8 mouse cellular contexts compared by ENCODE assay signal in genomic region chr7:73585114-73586032, GRCm38 (mm10). TPM values are rescaled to one million over a fixed set of nuclear protein-coding genes. Genes with fewer than 3 reads are reported as not detected.
DNase-seq lines count a peak whose midpoint lies in the region; ATAC-seq lines count a peak whose summit lies in the region.

No protein-coding gene starts in this region.

- no peak overlapping the region for H3K4me3 ChIP-seq in heart, embryonic 14.5 days (ENCODE audit: control insufficient read depth in 1 of 2, insufficient read depth in 1 of 2, low read depth in 1 of 2, low read length in 2 of 2)
- no peak overlapping the region for H3K4me3 ChIP-seq in embryonic facial prominence, embryonic 15.5 days (replicated peaks)
- H3K4me3 ChIP-seq in limb, embryonic 13.5 days: no peak overlapping the region

- intact Hi-C loops in heart, postnatal 36 days (cut with DNase I): no loop called here

- H3K27me3 ChIP-seq in heart, embryonic 14.5 days (ENCODE audit: control insufficient read depth, insufficient read depth, low read length): no peaks in the 10 kb centered on the region
- H3K27me3 ChIP-seq in embryonic facial prominence, embryonic 15.5 days: no peaks in the 10 kb centered on the region
- H3K27me3 ChIP-seq in limb, embryonic 13.5 days: no peaks in the 10 kb centered on the region

- peaks cover 40 to 46% of the 10 kb centered on the region in 2 experiments for H3K4me1 ChIP-seq in heart, embryonic 14.5 days (ENCODE audit: control insufficient read depth in 2 of 2, insufficient read depth in 2 of 2, low read length in 2 of 2)
- H3K4me1 ChIP-seq in embryonic facial prominence, embryonic 15.5 days: peaks cover 46% of the 10 kb centered on the region
- peaks cover 61% of the 10 kb centered on the region for H3K4me1 ChIP-seq in limb, embryonic 13.5 days

- DNase-seq in heart, postnatal 36 days: no peak
- DNase-seq in CD4-positive helper T cell, adult 2 months (ENCODE audit: low read depth, low spot score): peak; percentile 26
- DNase-seq in T-cell, adult 2 months (ENCODE audit: low spot score): no peak
- DNase-seq in left cerebral cortex, adult 11 months (ENCODE audit: low spot score): no peak
- DNase-seq in right cerebral cortex, postnatal 10 days (ENCODE audit: low spot score in 2 of 2): no peak

- peak overlapping the region; percentile 94 to 98 for H3K27ac ChIP-seq in heart, embryonic 14.5 days (replicated peaks in 1 of 2; ENCODE audit: control insufficient read depth in 1 of 2, insufficient read depth in 1 of 2, low read depth in 2 of 2, low read length in 2 of 2)
- peak overlapping the region; percentile 95 for H3K27ac ChIP-seq in embryonic facial prominence, embryonic 15.5 days (replicated peaks)
- peak overlapping the region; percentile 93; the same call in 1 of the 2 replicates for H3K27ac ChIP-seq in limb, embryonic 13.5 days

- H3K9me3 ChIP-seq in heart, embryonic 14.5 days (ENCODE audit: control insufficient read depth, low read length): no peaks in the 10 kb centered on the region
- no peaks in the 10 kb centered on the region for H3K9me3 ChIP-seq in embryonic facial prominence, embryonic 15.5 days (replicated peaks)
- H3K9me3 ChIP-seq in limb, embryonic 13.5 days: no peaks in the 10 kb centered on the region

- ATAC-seq in heart, embryonic 14.5 days (ENCODE audit: insufficient number of reproducible peaks, insufficient read depth, low FRiP score, low read depth): no peak
- ATAC-seq in embryonic facial prominence, embryonic 15.5 days (ENCODE audit: insufficient number of reproducible peaks, low FRiP score, low TSS enrichment, low read depth): no peak
- 0 out of 2 replicates have a peak, but pooled peaks have one; percentile 7 for ATAC-seq in limb, embryonic 13.5 days (ENCODE audit: low FRiP score, low read depth)

- peak overlapping the region; percentile 62 for H3K9ac ChIP-seq in heart, embryonic 14.5 days (ENCODE audit: low read length)
- H3K9ac ChIP-seq in embryonic facial prominence, embryonic 15.5 days: no peak overlapping the region
- H3K9ac ChIP-seq in limb, embryonic 13.5 days: no peak overlapping the region

- peak overlapping the region; percentile 53 for H3K4me2 ChIP-seq in heart, embryonic 14.5 days (ENCODE audit: low read length)
- H3K4me2 ChIP-seq in embryonic facial prominence, embryonic 15.5 days (replicated peaks): no peak overlapping the region
- H3K4me2 ChIP-seq in limb, embryonic 13.5 days (replicated peaks): 0 out of 2 replicates have a peak overlapping the region, but pooled peaks have one; percentile 9

- 74% methylated on average over 22 of the region's 22 CpGs for WGBS in heart, embryonic 14.5 days
- 65% methylated on average over 22 of the region's 22 CpGs for WGBS in embryonic facial prominence, embryonic 15.5 days
- 78% methylated on average over 22 of the region's 22 CpGs for WGBS in limb, embryonic 13.5 days

- no peaks in the 10 kb centered on the region for H3K36me3 ChIP-seq in heart, embryonic 14.5 days (ENCODE audit: control insufficient read depth, insufficient read depth, low read length)
- no peaks in the 10 kb centered on the region for H3K36me3 ChIP-seq in embryonic facial prominence, embryonic 15.5 days
- H3K36me3 ChIP-seq in limb, embryonic 13.5 days: no peaks in the 10 kb centered on the region

RNA-seq across cellular contexts. Expression of gene Chd2, which starts 43.7 kb away (rescaled TPM):
- polyA plus RNA-seq in heart, embryonic 14.5 days (2014; fragmentation: Nextera tagmentation; extraction: Ambion mirVana): 46.9 and 53.0 TPM in 2 replicates
- 10 to 100 TPM; 49.0 to 52.1 TPM for total RNA-seq in heart, postnatal 36 days (2021)
- polyA plus RNA-seq in embryonic facial prominence, embryonic 15.5 days (2015; fragmentation: Nextera tagmentation; extraction: Ambion mirVana): 46.7 and 53.0 TPM in 2 replicates
- 62.5 and 66.3 TPM in 2 replicates for polyA plus RNA-seq in limb, embryonic 13.5 days (2015; fragmentation: Nextera tagmentation; extraction: Ambion mirVana)
